Mouse (Mus musculus) megakaryocyte, embryonic 14.5 days (primary cell): ENCODE measurements around the gene Rasa3. TPM values are rescaled to one million over a fixed set of nuclear protein-coding genes. Genes with fewer than 3 reads are reported as not detected.

ENCODE experiments used
- H3K27me3 ChIP-seq: replicated peaks from 2 replicates; pipeline ENCODE3; 2012; ENCODE audit warnings: inconsistent platforms
- H3K36me3 ChIP-seq: replicated peaks from 2 replicates; pipeline ENCODE3; 2012; ENCODE audit warnings: low read length, inconsistent platforms, mixed read lengths
- H3K4me1 ChIP-seq: 2 replicates; pipeline ENCODE4 v1.6.1; 2012; ENCODE audit warnings: inconsistent platforms
- H3K4me3 ChIP-seq: replicated peaks from 2 replicates; pipeline ENCODE3; 2012; ENCODE audit warnings: moderate library complexity, mild to moderate bottlenecking, inconsistent platforms
- H3K9me3 ChIP-seq: 2 replicates; pipeline ENCODE4 v1.6.1; 2012; ENCODE audit warnings: inconsistent platforms
- FLI1 ChIP-seq: IDR thresholded peaks from 2 replicates; pipeline ENCODE4 v1.6.1; 2012; ENCODE audit warnings: low read length, inconsistent platforms, mixed read lengths
- GATA1 ChIP-seq: IDR thresholded peaks from 3 replicates; pipeline ENCODE4 v1.6.1; 2012; ENCODE audit warnings: mixed read lengths, low read length, inconsistent platforms, borderline replicate concordance
- polyA plus RNA-seq: library from polyadenylated mRNA; stranded (reverse); fragments of >175 nt; gene quantifications from 2 replicates; pipeline ENCODE4 v1.2.3, GENCODE M21; 2012; ENCODE audit warnings: low replicate concordance; ENCODE audit not compliant: insufficient read depth

Rasa3 gene
- polyA plus RNA-seq, 1 experiment = 86.3 TPM

- Histone ChIP-seq H3K4me1 (peaks cover 94% of the 10 kb centered on the region), H3K36me3 (peaks cover 3% of the 10 kb centered on the region), H3K4me3 (no peak overlapping the region), H3K9me3 (no peaks in the 10 kb centered on the region), H3K27me3 (peaks cover 3% of the 10 kb centered on the region)
- TF ChIP-seq GATA1 (no peak), FLI1 (no peak)
Observed at GRCm38 (mm10) chr8:13697681-13698080, 20.3 kb upstream of the Rasa3 start.

- no peak overlapping the region for H3K4me3 ChIP-seq
- H3K4me1 ChIP-seq = peaks cover 94% of the 10 kb centered on the region
- no peaks in the 10 kb centered on the region for H3K9me3 ChIP-seq
- H3K36me3 ChIP-seq = peaks cover 3% of the 10 kb centered on the region
- no peak for TF ChIP-seq FLI1
- TF ChIP-seq GATA1 = no peak
- peaks cover 5% of the 10 kb centered on the region for H3K27me3 ChIP-seq
Observed at GRCm38 (mm10) chr8:13697196-13697595, 19.8 kb upstream of the Rasa3 start.

GRCm38 (mm10) chr8:13696157-13696556 is 18.8 kb upstream of the Rasa3 start:
- H3K4me1 ChIP-seq = peaks cover 88% of the 10 kb centered on the region
- TF ChIP-seq FLI1 (no peak), GATA1 (no peak)
- H3K27me3 ChIP-seq = peaks cover 5% of the 10 kb centered on the region
- no peaks in the 10 kb centered on the region for H3K9me3 ChIP-seq
- H3K4me3 ChIP-seq = peak overlapping the region; percentile 34
- peaks cover 7% of the 10 kb centered on the region for H3K36me3 ChIP-seq

- TF ChIP-seq GATA1 (no peak), FLI1 (no peak)
- Histone ChIP-seq H3K27me3 (peaks cover 5% of the 10 kb centered on the region), H3K36me3 (peaks cover 10% of the 10 kb centered on the region), H3K4me1 (peaks cover 86% of the 10 kb centered on the region), H3K9me3 (no peaks in the 10 kb centered on the region), H3K4me3 (peak overlapping the region; percentile 57)
Observed at GRCm38 (mm10) chr8:13695203-13695867, 17.9 kb upstream of the Rasa3 start.

- Histone ChIP-seq H3K4me3 (no peak overlapping the region), H3K9me3 (0 out of 2 replicates have a peak, but pooled peaks cover 3% of the 10 kb centered on the region), H3K27me3 (peaks cover 5% of the 10 kb centered on the region), H3K4me1 (peaks cover 84% of the 10 kb centered on the region), H3K36me3 (peaks cover 13% of the 10 kb centered on the region)
- no peak for TF ChIP-seq GATA1
- no peak for TF ChIP-seq FLI1
Observed at GRCm38 (mm10) chr8:13694735-13695134, 17.3 kb upstream of the Rasa3 start.

- Histone ChIP-seq H3K4me1 (peaks cover 84% of the 10 kb centered on the region), H3K27me3 (peaks cover 5% of the 10 kb centered on the region), H3K36me3 (peaks cover 14% of the 10 kb centered on the region), H3K9me3 (0 out of 2 replicates have a peak, but pooled peaks cover 3% of the 10 kb centered on the region), H3K4me3 (no peak overlapping the region)
- TF ChIP-seq GATA1 (no peak), FLI1 (no peak)
Observed at GRCm38 (mm10) chr8:13692302-13693066, 15.1 kb upstream of the Rasa3 start.

- Histone ChIP-seq H3K36me3 (peaks cover 34% of the 10 kb centered on the region), H3K4me3 (no peak overlapping the region)
- TF ChIP-seq FLI1 (no peak), GATA1 (no peak)
Observed at GRCm38 (mm10) chr8:13689331-13689730, 11.9 kb upstream of the Rasa3 start.

GRCm38 (mm10) chr8:13688461-13688860 is 11.1 kb upstream of the Rasa3 start:
- H3K9me3 ChIP-seq = 0 out of 2 replicates have a peak, but pooled peaks cover 3% of the 10 kb centered on the region
- H3K4me1 ChIP-seq = peaks cover 86% of the 10 kb centered on the region
- peaks cover 34% of the 10 kb centered on the region for H3K36me3 ChIP-seq
- no peak overlapping the region for H3K4me3 ChIP-seq
- TF ChIP-seq FLI1 (no peak), GATA1 (no peak)
- peaks cover 2% of the 10 kb centered on the region for H3K27me3 ChIP-seq

More at GRCm38 (mm10) chr8:13689331-13689730, 11.9 kb upstream of the Rasa3 start:
- Histone ChIP-seq H3K27me3 (peaks cover 5% of the 10 kb centered on the region), H3K9me3 (0 out of 2 replicates have a peak, but pooled peaks cover 3% of the 10 kb centered on the region), H3K4me1 (peaks cover 86% of the 10 kb centered on the region)

GRCm38 (mm10) chr8:13687941-13688340 is 10.5 kb upstream of the Rasa3 start:
- H3K4me3 ChIP-seq = no peak overlapping the region
- peaks cover 90% of the 10 kb centered on the region for H3K4me1 ChIP-seq
- H3K9me3 ChIP-seq = 0 out of 2 replicates have a peak, but pooled peaks cover 3% of the 10 kb centered on the region
- no peak for TF ChIP-seq FLI1
- TF ChIP-seq GATA1 = no peak
- peaks cover 2% of the 10 kb centered on the region for H3K27me3 ChIP-seq
- peaks cover 34% of the 10 kb centered on the region for H3K36me3 ChIP-seq

- TF ChIP-seq GATA1 (no peak), FLI1 (no peak)
- Histone ChIP-seq H3K9me3 (0 out of 2 replicates have a peak, but pooled peaks cover 3% of the 10 kb centered on the region), H3K27me3 (no peaks in the 10 kb centered on the region)
Observed at GRCm38 (mm10) chr8:13687101-13687717, 9.8 kb upstream of the Rasa3 start.

More at GRCm38 (mm10) chr8:13687101-13687717, 9.8 kb upstream of the Rasa3 start:
- Histone ChIP-seq H3K4me1 (peaks cover 89% of the 10 kb centered on the region), H3K4me3 (no peak overlapping the region), H3K36me3 (peaks cover 39% of the 10 kb centered on the region)
